ENCODE assay signal across 32 mouse cellular contexts in the genomic region with DNA sequence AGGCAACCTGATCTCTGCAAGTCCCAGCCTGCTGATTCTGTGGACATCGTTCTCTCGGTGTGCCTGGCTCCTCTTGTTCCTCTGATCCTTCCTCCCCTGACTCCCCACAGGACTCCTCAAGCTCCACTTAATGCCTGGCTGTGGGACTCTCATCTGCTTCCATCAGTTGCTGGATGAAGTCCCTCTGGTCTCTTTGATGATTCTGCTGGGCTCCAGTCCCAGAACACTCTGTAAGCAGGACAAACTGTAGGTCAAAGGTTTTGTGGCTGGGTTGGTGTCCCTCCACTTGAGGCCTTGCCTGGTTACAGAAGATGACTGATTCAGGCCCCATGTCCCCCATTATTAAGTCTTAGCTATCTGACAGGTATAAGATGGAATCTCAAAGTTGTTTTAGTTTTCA. TPM values are rescaled to one million over a fixed set of nuclear protein-coding genes. Genes with fewer than 3 reads are reported as not detected.
DNase-seq lines count a peak whose midpoint lies in the region; ATAC-seq and TF ChIP-seq lines count a peak whose summit lies in the region.
"Had no signal": no experiment of that assay in that cellular context is flagged by ENCODE, and none has a peak within 500 bp of the region (broad histone marks: within the 10 kb centered on the region; RNA-seq: fewer than 3 reads in every experiment).

No protein-coding gene starts in this region.

- no peak overlapping the region for H3K9ac ChIP-seq in liver, adult 2 months (ENCODE audit: low read depth, low read length)
- H3K9ac ChIP-seq in liver, embryonic 11.5 days (ENCODE audit: low read depth, low read length) = no peak overlapping the region
- no peak overlapping the region for H3K9ac ChIP-seq in limb, embryonic 14.5 days (ENCODE audit: low read depth, low read length, severe bottlenecking)
- H3K9ac ChIP-seq: forebrain, embryonic 15.5 days; hindbrain, embryonic 14.5 days; liver, embryonic 12.5 days; liver, postnatal 0 days had no signal

- TF ChIP-seq POLR2A in liver, adult 2 months (IDR thresholded peaks at IDR 0.05; ENCODE audit: extremely low read depth, insufficient read depth, low read length) = no peak
- TF ChIP-seq POLR2A in limb, embryonic 14.5 days (IDR thresholded peaks at IDR 0.05; ENCODE audit: borderline replicate concordance, extremely low read depth, insufficient read depth, insufficient read length) = no peak

- no peaks in the 10 kb centered on the region for H3K27me3 ChIP-seq in liver, adult 2 months (ENCODE audit: control insufficient read depth, insufficient read depth, low read length)
- H3K27me3 ChIP-seq in liver, embryonic 11.5 days (replicated peaks; ENCODE audit: control insufficient read depth, insufficient read depth, low read length) = no peaks in the 10 kb centered on the region
- no peaks in the 10 kb centered on the region for H3K27me3 ChIP-seq in limb, embryonic 14.5 days (ENCODE audit: control insufficient read depth, insufficient read depth, low read length)
- H3K27me3 ChIP-seq: forebrain, embryonic 15.5 days; liver, embryonic 12.5 days had no signal

- no peak overlapping the region for H3K4me2 ChIP-seq in liver, embryonic 11.5 days
- H3K4me2 ChIP-seq in limb, embryonic 14.5 days (replicated peaks; ENCODE audit: low read depth, low read length, severe bottlenecking) = no peak overlapping the region
- H3K4me2 ChIP-seq: forebrain, embryonic 15.5 days; hindbrain, embryonic 14.5 days; liver, embryonic 12.5 days had no signal

- 93% methylated on average over 2 of the region's 2 CpGs for WGBS in liver, adult 2 months
- WGBS in liver, embryonic 11.5 days = 84% methylated on average over 2 of the region's 2 CpGs
- 72% methylated on average over 2 of the region's 2 CpGs for WGBS in limb, embryonic 14.5 days

- no peaks in the 10 kb centered on the region for H3K79me2 ChIP-seq in liver, adult 2 months (ENCODE audit: control insufficient read depth, insufficient read depth, low read length)

- peak; percentile 5 for DNase-seq in adrenal gland, postnatal 14 days
- DNase-seq in adrenal gland, adult 18-20 months (ENCODE audit: low spot score in 2 of 2) = no peak
- peak; percentile 52 to 79 for DNase-seq in heart, adult 18-20 months
- no peak for DNase-seq in heart, postnatal 10 days
- peak; percentile 34 for DNase-seq in liver, adult 2 months (ENCODE audit: extremely low read depth, low read depth, low spot score)
- DNase-seq in liver, embryonic 11.5 days (ENCODE audit: low spot score) = no peak
- DNase-seq in limb, embryonic 14.5 days (ENCODE audit: low spot score) = no peak
- DNase-seq in spleen, postnatal 10 days (ENCODE audit: low spot score in 2 of 2) = no peak
- DNase-seq: adrenal gland, postnatal 36 days; cerebellum, adult 8-10 months; cerebellum, postnatal 25 days; kidney, adult 9 months; kidney, postnatal 10 days; layer of hippocampus, postnatal 36 days; left cerebral cortex, postnatal 4 days; liver, postnatal 0 days; midbrain, embryonic 14.5 days; retina, postnatal 1 day; right cerebral cortex, postnatal 14 days; thymus, adult 18-20 months; thymus, postnatal 25 days had no signal

- TF ChIP-seq CTCF in liver, adult 2 months (IDR thresholded peaks at IDR 0.05; ENCODE audit: low read depth, low read length) = no peak

- H3K27ac ChIP-seq in liver, adult 2 months (replicated peaks; ENCODE audit: insufficient read depth, low read depth, low read length) = no peak overlapping the region
- H3K27ac ChIP-seq in liver, embryonic 11.5 days (ENCODE audit: low read depth, low read length) = no peak overlapping the region
- H3K27ac ChIP-seq in limb, embryonic 14.5 days (replicated peaks; ENCODE audit: low read depth, low read length) = 0 out of 2 replicates have a peak overlapping the region, but pooled peaks have one; percentile 5
- H3K27ac ChIP-seq: forebrain, embryonic 15.5 days; hindbrain, embryonic 14.5 days; liver, embryonic 12.5 days; macrophage had no signal

- no peaks in the 10 kb centered on the region for H3K4me1 ChIP-seq in liver, adult 2 months (ENCODE audit: control insufficient read depth, insufficient read depth, low read length)
- no peaks in the 10 kb centered on the region for H3K4me1 ChIP-seq in liver, embryonic 11.5 days (replicated peaks; ENCODE audit: control insufficient read depth, insufficient read depth, low read length)
- H3K4me1 ChIP-seq in limb, embryonic 14.5 days (ENCODE audit: control insufficient read depth, insufficient read depth, low read length) = no peaks in the 10 kb centered on the region
- H3K4me1 ChIP-seq: forebrain, embryonic 15.5 days; liver, embryonic 12.5 days had no signal

- no peak for ATAC-seq in liver, embryonic 11.5 days (replicated peaks; ENCODE audit: low FRiP score)
- ATAC-seq in limb, embryonic 14.5 days (ENCODE audit: low FRiP score, low read depth) = no peak
- ATAC-seq: forebrain, embryonic 15.5 days; intestine, postnatal 0 days; liver, embryonic 12.5 days; liver, postnatal 0 days had no signal

- intact Hi-C loops in heart, postnatal 10 days (cut with DNase I) = no loop called here

- H3K4me3 ChIP-seq in liver, adult 2 months (ENCODE audit: insufficient read depth, low read depth, low read length) = no peak overlapping the region
- H3K4me3 ChIP-seq in liver, embryonic 11.5 days (ENCODE audit: low read depth, low read length) = no peak overlapping the region
- no peak overlapping the region for H3K4me3 ChIP-seq in limb, embryonic 14.5 days (replicated peaks; ENCODE audit: low read length)
- H3K4me3 ChIP-seq: forebrain, embryonic 15.5 days; liver, embryonic 12.5 days had no signal

- H3K9me3 ChIP-seq in liver, embryonic 11.5 days (ENCODE audit: control insufficient read depth, low read length) = no peaks in the 10 kb centered on the region
- no peaks in the 10 kb centered on the region for H3K9me3 ChIP-seq in limb, embryonic 14.5 days (ENCODE audit: control insufficient read depth, low read length)
- H3K9me3 ChIP-seq: forebrain, embryonic 15.5 days; G1E; liver, embryonic 12.5 days had no signal

- no peaks in the 10 kb centered on the region for H3K36me3 ChIP-seq in liver, adult 2 months (ENCODE audit: control insufficient read depth, insufficient read depth, low read length)
- no peaks in the 10 kb centered on the region for H3K36me3 ChIP-seq in liver, embryonic 11.5 days (ENCODE audit: control insufficient read depth, insufficient read depth, low read length)
- no peaks in the 10 kb centered on the region for H3K36me3 ChIP-seq in limb, embryonic 14.5 days (ENCODE audit: control insufficient read depth, insufficient read depth, low read length)
- H3K36me3 ChIP-seq: forebrain, embryonic 15.5 days; G1E; liver, embryonic 12.5 days had no signal

RNA-seq across cellular contexts. Expression of gene Zcchc9, which starts 18.6 kb away (rescaled TPM):
- total RNA-seq in adrenal gland, postnatal 14 days (2021) = 38.0 and 39.9 TPM in 2 replicates
- 10 to 100 TPM; 41.9 to 47.8 TPM for total RNA-seq in adrenal gland, adult 18-20 months (2021)
- total RNA-seq in heart, adult 18-20 months (2021) = 10 to 100 TPM; 13.6 to 14.6 TPM
- total RNA-seq in heart, postnatal 10 days (2021) = 10 to 100 TPM; 19.9 to 23.5 TPM
- total RNA-seq in liver, adult 2 months (2014; rRNA removed) = 7.3 and 9.4 TPM in 2 replicates
- polyA plus RNA-seq in liver, adult 2 months (2012; rRNA removed) = 8.5 and 9.5 TPM in 2 replicates
- polyA plus RNA-seq in liver, embryonic 11.5 days (2014; fragmentation: Nextera tagmentation; extraction: Ambion mirVana) = 31.4 and 32.6 TPM in 2 replicates
- polyA plus RNA-seq in limb, embryonic 14.5 days (2012; rRNA removed) = 39.0 and 40.3 TPM in 2 replicates
- 21.9 and 25.6 TPM in 2 replicates for polyA plus RNA-seq in limb, embryonic 14.5 days (2014; fragmentation: Nextera tagmentation; extraction: Ambion mirVana)

RNA-seq across cellular contexts. Expression of gene Ckmt2, which starts 50.6 kb away (rescaled TPM):
- total RNA-seq in adrenal gland, postnatal 14 days (2021) = not detected in 2 replicates
- total RNA-seq in adrenal gland, adult 18-20 months (2021) = 1 to 10 TPM in 1 of 2 experiments, not detected in 1; 2.0 TPM
- total RNA-seq in heart, adult 18-20 months (2021) = 1,000 to 10,000 TPM; 2,595 to 2,880 TPM
- 100 to 1,000 TPM; 867 to 929 TPM for total RNA-seq in heart, postnatal 10 days (2021)
- total RNA-seq in liver, adult 2 months (2014; rRNA removed) = 3.4 TPM in 1 of 2 replicates, not detected in the other
- not detected in 2 replicates for polyA plus RNA-seq in liver, adult 2 months (2012; rRNA removed)
- polyA plus RNA-seq in liver, embryonic 11.5 days (2014; fragmentation: Nextera tagmentation; extraction: Ambion mirVana) = not detected in 2 replicates
- 0.68 and 1.2 TPM in 2 replicates for polyA plus RNA-seq in limb, embryonic 14.5 days (2012; rRNA removed)
- polyA plus RNA-seq in limb, embryonic 14.5 days (2014; fragmentation: Nextera tagmentation; extraction: Ambion mirVana) = 0.39 and 1.2 TPM in 2 replicates
- total RNA-seq: adrenal gland, postnatal 36 days; G1E; hematopoietic stem cell, adult 5-6 weeks; left cerebral cortex, postnatal 4 days; megakaryocyte-erythroid progenitor cell, adult 5-6 weeks; monocyte, adult 5-6 weeks had no signal
- polyA plus RNA-seq: embryonic facial prominence, embryonic 11.5 days; forebrain, embryonic 15.5 days; G1E; liver, embryonic 12.5 days; macrophage; midbrain, embryonic 14.5 days; neural tube, embryonic 14.5 days had no signal

Comparison
In these comparisons a context has a peak if more than half of its experiments do, and no peak if none do; other contexts are left out.
1. DNase-seq: peak in adrenal gland, postnatal 14 days (single experiment), heart, adult 18-20 months (2 of 2) and liver, adult 2 months (single experiment); none in adrenal gland, adult 18-20 months (0 of 2), heart, postnatal 10 days (0 of 2), liver, embryonic 11.5 days (single experiment), limb, embryonic 14.5 days (single experiment) and spleen, postnatal 10 days (0 of 2).
2. RNA of gene Ckmt2, which starts 50.6 kb away (total RNA-seq): 2,595 to 2,880 TPM in heart, adult 18-20 months and 867 to 929 TPM in heart, postnatal 10 days; 3.4 TPM in liver, adult 2 months, 2.0 TPM in adrenal gland, adult 18-20 months and not detected in adrenal gland, postnatal 14 days; every median in the first group is over 100 times any median in the second.